21 mouse cellular contexts compared by ENCODE assay signal in the genomic region with DNA sequence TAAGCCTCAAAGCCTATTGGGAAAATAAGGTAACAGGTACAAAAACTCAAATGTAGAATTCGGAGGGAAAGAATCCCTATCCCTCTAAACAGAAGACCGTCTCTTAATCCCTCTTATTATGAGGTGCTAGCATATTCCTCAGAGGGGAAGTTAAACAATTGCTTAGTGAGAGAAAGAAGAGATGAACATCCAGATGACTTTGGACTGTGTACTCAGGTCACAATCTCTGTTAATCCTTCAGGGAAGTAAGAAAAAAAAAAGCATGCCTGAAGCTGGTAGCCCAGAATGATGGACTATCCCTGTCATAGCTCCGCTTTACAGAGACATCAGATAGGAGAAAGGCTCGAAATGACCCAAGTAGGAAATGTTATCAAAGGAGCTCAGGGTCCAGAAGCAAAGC.
"Had no signal": no experiment of that assay in that cellular context is flagged by ENCODE, and none has a peak within 500 bp of the region (broad histone marks: within the 10 kb centered on the region; RNA-seq: fewer than 3 reads in every experiment).

No protein-coding gene starts in this region.

- H3K36me3 ChIP-seq: heart, embryonic 13.5 days; heart, embryonic 15.5 days; hindbrain, embryonic 13.5 days; hindbrain, embryonic 15.5 days; kidney, embryonic 15.5 days; limb, embryonic 13.5 days; limb, embryonic 15.5 days; liver, embryonic 12.5 days had no signal

- DNase-seq: forebrain, postnatal 0 days; gastrocnemius, postnatal 14 days; gastrocnemius, postnatal 36 days; heart, adult 11 months; heart, adult 2 months; heart, postnatal 14 days; heart, postnatal 36 days; layer of hippocampus, postnatal 36 days; left cerebral cortex, postnatal 4 days had no signal

- H3K9ac ChIP-seq: forebrain, postnatal 0 days; heart, embryonic 13.5 days; heart, embryonic 15.5 days; hindbrain, embryonic 13.5 days; hindbrain, embryonic 15.5 days; kidney, embryonic 15.5 days; limb, embryonic 13.5 days; limb, embryonic 15.5 days; liver, embryonic 12.5 days; liver, embryonic 14.5 days had no signal

- H3K9me3 ChIP-seq: heart, embryonic 13.5 days; heart, embryonic 15.5 days; hindbrain, embryonic 13.5 days; hindbrain, embryonic 15.5 days; kidney, embryonic 15.5 days; limb, embryonic 13.5 days; limb, embryonic 15.5 days; liver, embryonic 12.5 days had no signal

- H3K4me1 ChIP-seq: heart, embryonic 15.5 days; hindbrain, embryonic 13.5 days; hindbrain, embryonic 15.5 days; kidney, embryonic 15.5 days; limb, embryonic 13.5 days; limb, embryonic 15.5 days; liver, embryonic 12.5 days had no signal

- H3K4me3 ChIP-seq: heart, adult 2 months; heart, embryonic 13.5 days; heart, embryonic 15.5 days; hindbrain, embryonic 13.5 days; hindbrain, embryonic 15.5 days; kidney, embryonic 15.5 days; limb, embryonic 13.5 days; limb, embryonic 15.5 days; liver, embryonic 12.5 days had no signal

- H3K27me3 ChIP-seq: heart, embryonic 13.5 days; heart, embryonic 15.5 days; hindbrain, embryonic 13.5 days; hindbrain, embryonic 15.5 days; kidney, embryonic 15.5 days; limb, embryonic 13.5 days; limb, embryonic 15.5 days; liver, embryonic 12.5 days had no signal

- H3K27ac ChIP-seq: heart, adult 2 months; heart, embryonic 13.5 days; heart, embryonic 15.5 days; hindbrain, embryonic 13.5 days; hindbrain, embryonic 15.5 days; hindbrain, postnatal 0 days; kidney, embryonic 15.5 days; limb, embryonic 13.5 days; limb, embryonic 15.5 days; liver, embryonic 12.5 days; liver, embryonic 14.5 days had no signal

- ATAC-seq: forebrain, postnatal 0 days; hindbrain, postnatal 0 days; intestine, embryonic 16.5 days; liver, embryonic 12.5 days had no signal

- H3K4me2 ChIP-seq: heart, embryonic 11.5 days; heart, embryonic 13.5 days; heart, embryonic 15.5 days; hindbrain, embryonic 13.5 days; hindbrain, embryonic 15.5 days; kidney, embryonic 15.5 days; limb, embryonic 13.5 days; limb, embryonic 15.5 days; liver, embryonic 12.5 days had no signal
